Mouse (Mus musculus): ENCODE data around the gene Slc15a2.
A peak's percentile ranks its signal among the peaks of the same experiment; 100 is the strongest.

The Slc15a2 gene

GRCm38 (mm10) chr16:36747767-36748166 lies 37.0 kb downstream of the Slc15a2 start:
- DNase-seq = no peak

DNA sequence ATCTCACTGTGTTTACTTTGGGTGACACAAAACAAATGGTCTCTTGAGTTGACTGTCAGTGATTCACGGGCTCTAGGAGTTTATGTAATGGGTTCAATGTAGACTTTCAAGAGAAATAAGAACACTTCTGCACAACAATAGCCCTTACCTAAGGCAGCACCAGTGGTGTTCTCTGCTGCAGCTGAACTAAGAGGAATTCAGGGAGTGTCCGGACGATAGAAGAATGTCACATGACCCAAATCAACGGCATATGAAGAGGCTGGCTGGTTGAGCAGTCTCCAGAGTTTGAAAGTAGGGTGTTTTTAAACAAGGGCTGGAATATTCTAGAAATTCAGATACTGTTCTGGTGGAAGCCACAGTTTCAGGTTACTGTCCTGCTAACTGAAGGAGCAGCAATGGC lies 37.7 kb downstream of the Slc15a2 start:
- no peak for DNase-seq

DNA sequence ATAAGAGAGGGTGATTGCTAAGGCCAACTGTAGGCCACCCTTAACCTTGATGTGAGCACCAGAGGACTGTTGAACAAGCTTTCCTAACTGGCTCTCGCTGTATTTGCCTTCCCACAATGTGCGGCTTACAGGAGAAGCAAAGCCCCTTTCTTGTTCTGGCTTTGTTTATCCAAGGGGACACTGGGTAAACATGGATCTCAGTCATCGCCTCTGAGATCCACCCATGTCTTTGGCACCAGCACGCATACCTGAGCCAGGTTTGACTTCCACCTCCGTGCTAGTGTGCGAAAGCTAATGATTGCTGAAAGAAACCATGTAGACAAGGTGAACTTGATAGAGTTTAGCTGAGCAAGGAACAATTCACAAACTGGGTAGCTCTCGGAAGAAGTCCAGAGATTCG lies 41.2 kb downstream of the Slc15a2 start:
- no peak for DNase-seq

DNA sequence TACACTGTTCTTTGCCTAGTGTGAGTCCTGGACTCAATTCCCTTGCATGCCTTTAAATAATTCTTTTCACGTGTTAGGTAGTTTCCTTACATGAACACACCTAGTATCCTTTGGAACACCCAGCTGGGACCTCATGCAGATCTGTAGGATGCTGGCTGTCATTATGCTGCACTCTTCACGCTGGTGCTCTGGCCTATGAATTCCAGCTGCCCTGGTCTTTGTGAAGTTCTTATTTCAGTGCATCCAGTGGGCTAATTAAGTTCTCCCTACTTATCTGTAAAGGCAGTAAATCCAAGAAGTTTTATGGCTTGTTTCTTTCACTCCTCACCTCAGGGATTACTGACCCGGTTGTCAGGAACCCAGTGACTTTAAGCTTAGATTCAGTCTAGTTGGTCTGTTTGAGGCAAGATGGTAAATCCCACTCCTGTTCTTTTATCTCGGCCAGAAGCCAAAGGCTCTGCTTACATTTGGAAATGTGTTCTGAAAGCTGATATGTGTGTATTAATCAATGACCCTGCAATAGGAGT lies 45.3 kb downstream of the Slc15a2 start:
- no peak for DNase-seq

- no peak for DNase-seq
Observed at GRCm38 (mm10) chr16:36735421-36735820, 49.3 kb downstream of the Slc15a2 start.

GRCm38 (mm10) chr16:36733827-36734226 lies 50.9 kb downstream of the Slc15a2 start:
- no peak for DNase-seq

DNA sequence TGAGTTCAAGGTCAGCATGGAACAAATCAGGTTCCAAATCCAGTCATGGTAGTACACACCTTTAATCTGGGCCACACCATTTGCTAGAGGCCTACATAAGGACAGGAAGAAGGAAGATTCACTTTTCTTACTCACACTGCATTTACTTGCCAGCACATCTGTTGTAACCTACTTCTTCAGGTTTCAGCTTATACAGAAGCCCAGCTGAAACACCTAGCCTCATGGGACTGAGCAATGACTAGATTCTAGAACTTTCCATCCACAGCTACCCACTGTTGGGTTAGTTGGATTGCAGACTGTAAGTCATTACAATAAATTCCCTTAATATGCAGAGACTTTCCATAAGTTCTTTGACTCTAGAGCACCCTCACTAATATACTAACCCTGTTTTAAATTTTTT lies 52.2 kb downstream of the Slc15a2 start:
- no peak for DNase-seq

- no peak for DNase-seq
Observed at GRCm38 (mm10) chr16:36728959-36729358, 55.8 kb downstream of the Slc15a2 start.

DNA sequence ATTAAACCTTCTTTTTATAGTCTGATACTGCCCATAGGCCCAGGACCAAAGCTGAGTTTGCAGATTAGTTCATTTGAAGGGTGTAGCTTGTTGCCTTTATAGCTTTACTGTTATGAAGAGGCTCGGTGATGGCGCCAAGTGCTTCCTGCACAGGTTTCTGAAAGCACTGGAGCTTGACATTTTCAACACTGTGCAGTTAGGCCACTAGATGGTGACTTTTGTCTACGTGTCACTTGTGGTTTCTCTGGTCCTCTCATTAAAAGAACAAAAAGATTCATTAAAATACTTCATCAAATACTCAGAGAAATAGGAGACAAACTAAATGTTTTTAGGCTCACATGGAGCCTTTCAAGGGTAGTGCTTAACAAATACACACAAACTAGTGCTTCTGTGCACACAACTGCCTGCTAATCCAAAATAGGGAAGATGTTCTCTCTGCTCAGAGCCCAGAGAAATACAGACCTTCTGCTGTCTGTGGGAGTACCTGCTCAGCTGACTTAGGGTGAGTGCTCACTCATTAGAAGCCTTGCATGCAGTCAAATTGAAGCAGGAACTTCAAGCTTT lies 60.8 kb downstream of the Slc15a2 start:
- no peak for DNase-seq

DNA sequence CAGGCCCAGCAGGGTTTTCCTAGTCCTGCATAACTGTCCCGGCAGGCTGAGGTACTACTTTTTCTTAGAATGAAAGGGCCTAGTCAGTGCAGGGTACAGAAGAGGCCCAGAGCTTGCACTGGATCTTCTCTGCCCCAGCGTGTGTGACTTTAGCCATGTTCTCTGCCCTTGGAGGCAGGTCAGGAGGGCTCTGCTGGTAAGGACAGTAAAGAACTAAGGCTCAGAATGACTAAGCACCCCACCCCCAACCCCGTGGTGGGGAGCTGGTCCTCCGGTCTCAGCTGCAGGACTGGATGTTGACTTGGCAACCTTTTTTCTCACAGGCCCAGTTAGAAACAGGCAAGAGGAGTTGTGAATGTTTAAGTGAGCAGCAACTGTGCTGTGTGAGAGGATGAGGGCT lies 62.0 kb downstream of the Slc15a2 start:
- DNase-seq = no peak

- no peak for DNase-seq
Observed at GRCm38 (mm10) chr16:36720194-36721055, 64.3 kb downstream of the Slc15a2 start.

GRCm38 (mm10) chr16:36718637-36719036 lies 66.1 kb downstream of the Slc15a2 start:
- DNase-seq = no peak

GRCm38 (mm10) chr16:36717481-36717880 lies 67.3 kb downstream of the Slc15a2 start:
- no peak for DNase-seq

GRCm38 (mm10) chr16:36711760-36712159 lies 73.0 kb downstream of the Slc15a2 start:
- no peak for DNase-seq

GRCm38 (mm10) chr16:36710794-36711193 lies 74.0 kb downstream of the Slc15a2 start:
- DNase-seq = no peak

- DNase-seq = peak; percentile 4
Observed at GRCm38 (mm10) chr16:36709405-36709804, 75.4 kb downstream of the Slc15a2 start.

DNA sequence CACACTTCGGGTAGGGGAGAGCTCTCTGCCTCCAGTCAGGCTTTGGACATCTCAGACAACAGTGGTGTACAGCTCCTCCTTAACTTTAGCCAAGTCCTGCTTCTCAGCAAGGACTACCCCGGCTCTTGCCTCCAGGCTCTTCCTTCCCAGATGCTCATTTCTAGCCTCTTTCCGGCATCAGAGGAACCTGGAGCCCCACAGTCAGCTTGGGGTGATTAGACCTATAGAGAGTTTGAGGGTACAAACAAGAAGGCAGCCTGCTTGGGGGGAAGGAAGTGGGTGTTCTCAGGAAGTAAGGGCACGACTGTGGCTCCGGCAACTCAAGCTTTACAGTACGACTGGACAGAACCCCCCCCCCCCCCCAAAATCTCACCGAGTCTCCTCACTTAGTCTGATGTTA lies 76.0 kb downstream of the Slc15a2 start:
- DNase-seq = peak; percentile 8

GRCm38 (mm10) chr16:36707702-36708423 lies 76.9 kb downstream of the Slc15a2 start:
- no peak for DNase-seq

DNA sequence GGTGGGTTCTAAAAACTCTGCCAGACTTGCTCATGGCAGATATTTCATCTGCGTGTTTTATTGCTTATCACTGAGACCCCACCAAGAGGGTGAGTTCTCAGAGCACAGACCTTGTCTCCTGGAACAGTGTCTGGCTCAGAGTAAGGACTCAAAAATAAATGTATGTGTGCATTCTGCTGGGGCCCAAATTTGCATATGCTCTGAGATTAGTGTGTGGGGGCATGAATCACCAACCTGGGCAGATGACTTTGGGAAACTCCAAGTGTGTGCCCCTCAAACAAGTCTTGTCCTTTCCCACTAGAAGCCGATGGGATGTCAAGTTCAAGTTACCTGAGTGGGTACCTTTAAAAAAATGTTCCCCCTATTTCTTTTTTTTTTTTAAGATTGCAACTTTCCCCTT lies 84.3 kb downstream of the Slc15a2 start:
- DNase-seq = no peak
